Mouse (Mus musculus): ENCODE results near the gene Pwwp2b.
A peak's percentile ranks its signal among the peaks of the same experiment; 100 is the strongest.

The Pwwp2b gene

DNA sequence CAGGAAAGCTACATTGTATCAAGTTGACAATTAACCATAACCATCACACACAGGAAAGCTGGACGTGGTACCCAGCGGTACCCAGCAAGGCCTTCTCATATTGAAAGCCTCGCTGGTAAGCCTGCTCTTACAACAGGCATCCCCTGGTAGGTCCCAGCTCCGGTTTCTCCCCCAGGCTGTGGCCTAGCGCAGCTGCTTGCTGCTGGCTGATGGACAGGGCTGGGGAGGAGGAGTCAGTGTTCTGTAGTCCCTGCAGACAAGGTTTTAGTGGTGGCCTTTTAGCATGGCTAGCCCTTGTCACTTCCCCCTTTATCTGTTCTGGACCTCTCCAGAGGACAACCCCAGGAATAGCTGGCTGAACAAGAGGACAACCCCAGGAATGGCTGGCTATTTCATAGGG, 54.0 kb downstream of the Pwwp2b start:
- DNase-seq: no peak

DNA sequence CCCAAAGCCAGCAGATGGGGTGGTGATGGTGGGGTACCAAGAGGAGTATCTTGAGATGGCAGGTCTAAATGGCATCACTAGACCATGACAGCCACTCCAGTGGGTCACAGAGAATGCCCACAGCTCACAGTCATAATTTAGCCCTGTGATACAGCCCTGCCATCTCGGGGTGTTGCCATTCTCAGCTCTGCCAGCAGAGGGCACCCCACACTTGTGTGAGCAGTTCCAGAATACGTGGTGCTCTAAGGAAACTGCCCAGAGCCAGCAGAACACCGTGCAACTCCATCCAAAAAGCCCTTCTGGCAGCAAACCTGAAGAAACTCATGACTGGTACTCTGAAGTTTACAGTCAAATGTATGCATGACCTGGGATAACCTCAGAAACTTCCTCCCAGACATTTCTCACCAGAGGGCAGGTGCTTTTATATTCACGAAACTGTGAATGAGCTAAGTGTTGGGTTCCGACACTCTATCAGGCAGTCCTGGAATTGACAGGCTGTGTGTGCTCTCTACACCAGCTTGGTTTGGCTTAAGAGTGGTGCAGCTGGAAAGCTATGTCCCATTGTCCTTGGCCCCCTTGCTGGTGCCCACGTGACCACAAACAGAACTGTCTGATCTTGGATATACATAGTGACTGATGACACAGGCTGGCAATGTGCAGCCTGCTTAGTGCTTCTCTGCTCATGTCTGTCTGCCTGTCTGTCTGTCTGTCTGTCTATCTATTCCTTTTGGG, 55.2 kb downstream of the Pwwp2b start:
- DNase-seq: peak; percentile 93

DNA sequence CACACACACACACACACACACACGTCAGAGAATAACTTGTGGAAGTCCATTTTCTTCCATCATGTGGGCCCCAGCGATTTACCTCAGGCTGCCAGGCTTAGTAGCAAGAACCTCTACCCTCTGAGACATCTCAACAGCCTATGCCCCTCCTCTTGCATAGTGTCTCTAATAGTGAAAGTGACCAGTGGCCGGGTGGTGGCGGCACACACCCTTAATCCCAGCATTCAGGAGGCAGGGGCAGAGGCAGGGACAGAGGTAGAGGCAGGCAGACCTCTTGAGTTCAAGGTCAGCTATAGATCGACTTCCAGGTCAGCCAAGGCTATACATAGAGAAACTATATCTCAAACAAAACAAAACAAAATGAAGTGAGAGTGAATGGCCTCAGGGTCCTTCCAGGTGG, 56.0 kb downstream of the Pwwp2b start:
- DNase-seq: no peak

DNA sequence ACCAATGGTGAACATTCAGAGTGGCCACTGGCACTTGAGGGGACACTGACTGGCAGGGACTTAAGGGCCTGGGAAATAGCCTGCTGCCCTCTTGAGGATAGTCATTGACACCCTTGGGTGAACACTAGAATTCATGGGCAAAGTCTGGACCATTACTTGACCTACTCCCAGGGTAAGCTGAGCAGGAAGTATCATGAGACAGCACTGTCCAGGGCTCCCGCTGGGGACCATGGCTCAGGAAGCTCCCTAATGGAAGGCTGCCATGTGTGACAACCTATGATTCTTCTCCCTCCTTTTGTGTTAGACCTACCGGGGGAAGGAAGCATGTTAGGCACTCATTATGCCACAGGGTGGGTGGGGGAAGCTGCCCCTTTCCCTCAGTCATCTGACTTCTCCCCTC, 58.8 kb downstream of the Pwwp2b start:
- peak; percentile 25 for DNase-seq

DNA sequence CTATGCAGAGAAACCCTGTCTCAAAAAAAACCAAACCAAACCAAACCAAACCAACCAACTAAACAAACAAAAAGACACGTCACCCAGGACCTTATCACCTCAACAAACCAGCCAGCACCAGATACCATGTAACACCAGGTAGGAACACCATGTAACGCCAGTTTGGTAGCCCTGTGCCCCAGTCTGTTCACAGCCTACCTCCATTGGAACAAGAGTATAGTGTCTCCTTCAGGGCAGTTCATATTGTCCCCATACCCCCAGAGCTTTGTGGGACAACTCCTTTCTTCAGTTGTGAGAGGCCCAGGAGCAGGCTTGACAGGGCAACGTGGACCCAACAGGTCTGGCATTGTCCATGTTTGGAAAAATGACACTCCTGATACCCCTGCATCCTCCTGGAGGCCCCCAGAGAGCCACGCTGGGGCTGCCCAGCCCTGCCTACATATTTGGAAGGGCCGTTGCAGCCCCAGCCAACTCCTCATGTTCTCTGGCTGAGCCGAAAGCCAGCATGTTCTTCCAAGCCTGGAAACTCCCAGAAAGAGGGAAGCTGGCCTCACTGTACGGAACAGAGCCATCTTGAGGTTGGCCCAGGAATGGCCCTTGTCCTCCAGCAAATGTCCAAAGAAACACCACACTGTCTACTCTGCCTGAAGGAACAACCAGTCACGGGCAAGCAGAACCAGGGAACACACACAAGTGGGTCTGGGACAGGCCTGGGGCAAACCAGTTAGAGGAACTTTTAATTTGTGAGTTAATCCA, 60.0 kb downstream of the Pwwp2b start:
- peak; percentile 48 for DNase-seq

DNA sequence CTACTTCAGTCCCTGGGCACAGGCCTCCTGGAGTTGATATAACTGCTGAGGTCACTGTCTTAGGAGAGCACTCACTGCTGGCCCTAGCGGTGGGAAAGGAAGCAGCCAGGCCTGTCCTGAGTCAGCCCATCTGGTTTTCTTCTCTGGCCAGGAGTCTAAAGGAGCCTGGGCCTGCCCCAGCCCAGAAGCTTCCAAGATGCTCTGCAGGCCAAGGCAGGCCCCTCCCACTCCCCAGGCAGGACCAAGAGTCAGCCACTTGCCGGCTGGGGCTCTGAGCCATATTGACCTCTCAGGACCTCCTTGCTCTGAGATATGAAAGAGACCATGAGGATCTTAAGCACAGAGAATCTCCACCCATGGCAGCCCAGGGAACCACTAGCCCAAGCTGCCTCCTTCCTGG, 60.8 kb downstream of the Pwwp2b start:
- DNase-seq: peak; percentile 28

DNA sequence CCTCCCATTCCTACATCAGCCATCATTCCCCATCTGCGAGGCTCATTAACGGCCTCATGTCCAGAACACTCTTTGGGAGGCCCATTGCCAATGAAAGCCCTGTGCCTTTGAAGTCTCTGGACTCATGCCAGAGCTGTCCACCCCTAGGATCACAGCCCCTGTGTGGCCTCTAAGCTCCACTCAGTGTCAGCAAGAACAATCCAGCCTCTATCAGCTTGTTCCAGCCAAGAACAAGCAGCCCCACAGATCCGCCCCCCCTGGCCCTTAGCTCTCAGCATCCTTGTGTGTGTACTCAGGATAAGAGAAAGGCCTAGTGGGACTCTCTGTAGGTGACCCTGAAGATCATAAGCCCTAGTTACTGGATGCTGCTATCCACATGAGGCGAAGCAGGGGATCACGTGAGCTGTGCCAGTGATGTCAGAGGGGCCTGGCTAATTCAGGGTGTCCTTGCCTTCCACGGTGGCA, 62.2 kb downstream of the Pwwp2b start:
- DNase-seq: no peak

DNA sequence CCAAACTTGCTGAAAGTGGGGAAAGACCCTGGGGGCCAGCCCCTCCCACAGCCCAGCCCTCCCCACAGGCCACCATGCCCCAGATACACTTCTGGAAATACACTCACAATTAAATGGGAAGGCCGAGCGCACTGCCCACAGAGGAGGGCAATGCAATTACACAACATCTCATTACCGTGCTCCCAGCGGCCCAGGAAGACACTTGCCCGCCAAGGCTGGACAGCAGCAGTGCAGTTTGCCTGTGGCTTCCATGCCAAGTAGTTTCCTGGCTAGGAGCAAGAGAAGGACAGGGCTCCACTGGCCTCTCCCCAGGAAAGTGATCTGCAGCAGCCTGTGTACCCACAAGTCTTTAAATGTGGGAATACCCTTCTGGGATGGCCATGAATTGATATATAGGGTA, 64.4 kb downstream of the Pwwp2b start:
- DNase-seq: peak; percentile 29

DNA sequence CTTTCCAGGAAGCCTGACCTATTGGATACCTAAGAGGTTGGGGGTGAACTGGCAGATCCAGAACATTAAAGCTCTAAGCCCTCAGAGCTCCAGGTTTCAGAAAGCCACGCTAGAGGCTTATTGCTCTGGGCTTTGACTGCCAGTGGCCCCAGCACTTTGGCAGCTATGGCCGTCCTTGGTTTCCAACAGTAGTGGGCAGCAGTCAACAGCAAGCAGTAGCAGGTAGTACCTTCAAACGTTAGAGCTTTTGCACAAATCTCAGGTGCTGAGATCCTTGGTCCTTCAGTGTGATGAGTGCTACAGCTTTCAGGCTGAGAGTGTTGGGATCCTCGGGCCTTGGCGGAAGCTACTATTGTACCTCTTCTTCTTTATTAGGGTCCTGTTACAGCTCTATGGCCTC, 65.1 kb downstream of the Pwwp2b start:
- no peak for DNase-seq

DNA sequence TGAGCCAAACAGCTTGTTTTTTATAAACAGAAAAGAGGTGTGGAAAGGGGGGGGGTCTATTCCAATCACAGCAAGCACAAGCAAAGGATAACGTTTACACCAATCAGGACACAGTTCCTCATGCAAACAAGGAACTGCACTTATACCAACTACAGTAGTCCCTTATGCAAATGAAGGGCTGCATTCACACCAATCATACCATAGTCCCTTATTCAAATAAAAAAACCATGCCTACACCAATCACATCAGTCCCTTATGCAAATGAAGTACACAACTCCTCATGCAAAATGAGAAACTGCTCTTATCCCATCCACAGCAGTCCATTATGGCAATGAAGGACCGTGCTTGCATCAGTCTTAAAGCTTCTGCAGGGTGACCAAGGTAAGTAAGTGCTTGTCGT, 66.4 kb downstream of the Pwwp2b start:
- no peak for DNase-seq

DNA sequence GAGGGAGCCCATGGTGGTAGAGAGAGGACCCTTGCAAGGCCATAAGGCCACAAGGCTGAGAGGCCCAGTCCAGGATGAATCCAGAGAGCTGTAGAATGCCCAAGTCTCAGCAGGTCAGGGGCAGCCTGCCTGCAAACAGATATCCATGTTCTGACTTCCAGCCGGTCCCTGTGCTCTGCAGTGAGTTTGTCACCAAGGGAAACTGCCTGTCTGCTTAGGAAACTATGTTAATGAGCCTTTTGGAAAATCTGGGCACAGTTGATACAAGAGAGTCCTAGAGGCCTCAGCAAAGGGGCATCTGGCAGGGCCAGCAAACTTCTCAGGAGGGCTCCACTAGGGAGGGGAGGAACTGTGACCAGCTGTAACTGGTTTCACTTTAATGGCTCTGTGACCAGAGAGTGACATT, 70.7 kb downstream of the Pwwp2b start:
- DNase-seq: no peak

All from cerebellum, adult 8-10 months (tissue).